Mouse (Mus musculus) CH12.LX (cell line): ENCODE results near the gene Slc44a4.

Experiments
- BHLHE40 ChIP-seq: IDR thresholded peaks from 2 replicates; pipeline ENCODE4 v1.6.1; 2011; ENCODE audit warnings: mild to moderate bottlenecking, low read depth, low read length, improper control_type of control experiment
- CTCF ChIP-seq, 2 experiments: IDR thresholded peaks in 1 of 2; conservative IDR thresholded peaks in 1 of 2; 2 replicates each; pipeline ENCODE4 v1.5.1; 2011 to 2012; ENCODE audit warnings: low read depth in 2 of 2, low read length in 2 of 2, improper control_type of control experiment in 1 of 2, inconsistent platforms in 1 of 2, mild to moderate bottlenecking in 1 of 2, moderate library complexity in 1 of 2
- EP300 ChIP-seq: IDR thresholded peaks from 2 replicates; pipeline ENCODE4 v1.6.1; 2011; ENCODE audit warnings: low read length, improper control_type of control experiment
- HCFC1 ChIP-seq: IDR thresholded peaks from 2 replicates; pipeline ENCODE4 v1.6.1; 2012; ENCODE audit warnings: low read depth, mild to moderate bottlenecking, inconsistent platforms, low read length, improper control_type of control experiment
- IRF4 ChIP-seq: IDR thresholded peaks from 2 replicates; pipeline ENCODE4 v1.6.1; 2014; ENCODE audit warnings: low read depth, mild to moderate bottlenecking, inconsistent platforms, low read length, improper control_type of control experiment
- MYC ChIP-seq: IDR thresholded peaks from 2 replicates; pipeline ENCODE4 v1.6.1; 2011; ENCODE audit warnings: low read depth, mild to moderate bottlenecking, improper control_type of control experiment, low read length
- NRF1 ChIP-seq: IDR thresholded peaks from 2 replicates; pipeline ENCODE4 v1.6.1; 2014; ENCODE audit warnings: low read depth, mild to moderate bottlenecking, inconsistent platforms, low read length, improper control_type of control experiment, moderate library complexity
- POLR2A ChIP-seq: IDR thresholded peaks from 2 replicates; pipeline ENCODE4 v1.6.1; 2011; ENCODE audit warnings: low read depth, mild to moderate bottlenecking, improper control_type of control experiment, low read length
- RAD21 ChIP-seq: IDR thresholded peaks from 2 replicates; pipeline ENCODE4 v1.6.1; 2011; ENCODE audit warnings: low read depth, mild to moderate bottlenecking, low read length, improper control_type of control experiment, moderate library complexity
- TCF12 ChIP-seq: IDR thresholded peaks from 2 replicates; pipeline ENCODE4 v1.6.1; 2014; ENCODE audit warnings: low read depth, mild to moderate bottlenecking, inconsistent platforms, low read length, improper control_type of control experiment
- USF1 ChIP-seq: IDR thresholded peaks from 2 replicates; pipeline ENCODE4 v1.6.1; 2014; ENCODE audit warnings: low read depth, mild to moderate bottlenecking, inconsistent platforms, low read length, improper control_type of control experiment
- ZC3H11A ChIP-seq: IDR thresholded peaks from 2 replicates; pipeline ENCODE4 v1.6.1; 2012; ENCODE audit warnings: low read depth, mild to moderate bottlenecking, inconsistent platforms, low read length, improper control_type of control experiment
- ZKSCAN1 ChIP-seq: IDR thresholded peaks from 2 replicates; pipeline ENCODE4 v1.6.1; 2012; ENCODE audit warnings: low read depth, inconsistent platforms, low read length, improper control_type of control experiment, borderline replicate concordance

GRCm38 (mm10) chr17:34881683-34882310 is 32.5 kb upstream of the Slc44a4 start, which contains the start of gene Gm20547:
- TF ChIP-seq CTCF (conservative IDR thresholded peaks at IDR 0.05 in 1 of 2, IDR thresholded peaks at IDR 0.05 in 1 of 2; ENCODE audit: low read depth in 2 of 2, low read length in 2 of 2) (no peak), IRF4 (no peak), HCFC1 (no peak), POLR2A (no peak), ZKSCAN1 (no peak), BHLHE40 (no peak), EP300 (no peak), TCF12 (no peak), USF1 (no peak), NRF1 (no peak), ZC3H11A (no peak), MYC (no peak), RAD21 (no peak)
